Mouse (Mus musculus): ENCODE data around the gene Hagh. TPM values are rescaled to one million over a fixed set of nuclear protein-coding genes. Genes with fewer than 3 reads are reported as not detected.
A peak's percentile ranks its signal among the peaks of the same experiment; 100 is the strongest.

The Hagh gene
- total and polyA plus RNA-seq, 2 experiments, result 855 to 900 TPM

GRCm38 (mm10) chr17:24881738-24882440 is 41.9 kb downstream of the Hagh start:
- H3K27me3 ChIP-seq (ENCODE audit: control insufficient read depth, insufficient read depth, low read length), result no peaks in the 10 kb centered on the region
- peak overlapping the region; percentile 12 for H3K9ac ChIP-seq (ENCODE audit: low read depth, low read length)
- peaks cover 2% of the 10 kb centered on the region; the same call in 1 of the 2 replicates for H3K36me3 ChIP-seq (ENCODE audit: control insufficient read depth, insufficient read depth, low read length)
- WGBS, result 43% methylated on average over 7 of the region's 7 CpGs
- DNase-seq (ENCODE audit: extremely low read depth, low read depth, low spot score), result no peak
- H3K4me3 ChIP-seq (ENCODE audit: insufficient read depth, low read depth, low read length), result no peak overlapping the region
- TF ChIP-seq POLR2A (IDR thresholded peaks at IDR 0.05; ENCODE audit: extremely low read depth, insufficient read depth, low read length) (no peak), CTCF (IDR thresholded peaks at IDR 0.05; ENCODE audit: low read depth, low read length) (peak; percentile 70)
- peaks cover 37% of the 10 kb centered on the region for H3K4me1 ChIP-seq (ENCODE audit: control insufficient read depth, insufficient read depth, low read length)
- H3K79me2 ChIP-seq (ENCODE audit: control insufficient read depth, insufficient read depth, low read length), result peaks cover 42% of the 10 kb centered on the region
- peak overlapping the region; percentile 1 for H3K27ac ChIP-seq (replicated peaks; ENCODE audit: insufficient read depth, low read depth, low read length)

- H3K9ac ChIP-seq (ENCODE audit: low read depth, low read length), result no peak overlapping the region
- H3K27ac ChIP-seq (replicated peaks; ENCODE audit: insufficient read depth, low read depth, low read length), result no peak overlapping the region
- H3K4me1 ChIP-seq (ENCODE audit: control insufficient read depth, insufficient read depth, low read length), result peaks cover 49% of the 10 kb centered on the region
- TF ChIP-seq CTCF (IDR thresholded peaks at IDR 0.05; ENCODE audit: low read depth, low read length) (no peak), POLR2A (IDR thresholded peaks at IDR 0.05; ENCODE audit: extremely low read depth, insufficient read depth, low read length) (no peak)
- no peak for DNase-seq (ENCODE audit: extremely low read depth, low read depth, low spot score)
- H3K79me2 ChIP-seq (ENCODE audit: control insufficient read depth, insufficient read depth, low read length), result peaks cover 39% of the 10 kb centered on the region
- no peak overlapping the region for H3K4me3 ChIP-seq (ENCODE audit: insufficient read depth, low read depth, low read length)
- no peaks in the 10 kb centered on the region for H3K27me3 ChIP-seq (ENCODE audit: control insufficient read depth, insufficient read depth, low read length)
- whole genome bisulfite sequencing, result 88% methylated on average over 6 of the region's 6 CpGs
- H3K36me3 ChIP-seq (ENCODE audit: control insufficient read depth, insufficient read depth, low read length), result peaks cover 2% of the 10 kb centered on the region; the same call in 1 of the 2 replicates
These were observed 44.4 kb downstream of the Hagh start for GRCm38 (mm10) chr17:24884391-24884790.

GRCm38 (mm10) chr17:24885356-24886133 is 45.6 kb downstream of the Hagh start:
- Histone ChIP-seq H3K4me1 (ENCODE audit: control insufficient read depth, insufficient read depth, low read length) (peaks cover 38% of the 10 kb centered on the region), H3K79me2 (ENCODE audit: control insufficient read depth, insufficient read depth, low read length) (peaks cover 29% of the 10 kb centered on the region), H3K27ac (replicated peaks; ENCODE audit: insufficient read depth, low read depth, low read length) (no peak overlapping the region; the same call in 1 of the 2 replicates), H3K9ac (ENCODE audit: low read depth, low read length) (peak overlapping the region; percentile 72), H3K36me3 (ENCODE audit: control insufficient read depth, insufficient read depth, low read length) (peaks cover 2% of the 10 kb centered on the region; the same call in 1 of the 2 replicates), H3K4me3 (ENCODE audit: insufficient read depth, low read depth, low read length) (peak overlapping the region; percentile 66), H3K27me3 (ENCODE audit: control insufficient read depth, insufficient read depth, low read length) (no peaks in the 10 kb centered on the region)
- no peak for TF ChIP-seq CTCF (IDR thresholded peaks at IDR 0.05; ENCODE audit: low read depth, low read length)
- TF ChIP-seq POLR2A (IDR thresholded peaks at IDR 0.05; ENCODE audit: extremely low read depth, insufficient read depth, low read length), result no peak
- 16% methylated on average over 22 of the region's 22 CpGs for WGBS
- no peak for DNase-seq (ENCODE audit: extremely low read depth, low read depth, low spot score)

- DNase-seq (ENCODE audit: extremely low read depth, low read depth, low spot score), result peak; percentile 99
- H3K4me1 ChIP-seq (ENCODE audit: control insufficient read depth, insufficient read depth, low read length), result peaks cover 32% of the 10 kb centered on the region
- TF ChIP-seq POLR2A (IDR thresholded peaks at IDR 0.05; ENCODE audit: extremely low read depth, insufficient read depth, low read length) (peak; percentile 80), CTCF (IDR thresholded peaks at IDR 0.05; ENCODE audit: low read depth, low read length) (peak; percentile 19; the same call in 1 of the 2 replicates)
- peaks cover 23% of the 10 kb centered on the region; the same call in 1 of the 2 replicates for H3K79me2 ChIP-seq (ENCODE audit: control insufficient read depth, insufficient read depth, low read length)
- H3K9ac ChIP-seq (ENCODE audit: low read depth, low read length), result peak within 1 kb of the TSS; percentile 72
- peak within 1 kb of the TSS; percentile 66 for H3K4me3 ChIP-seq (ENCODE audit: insufficient read depth, low read depth, low read length)
- H3K27ac ChIP-seq (replicated peaks; ENCODE audit: insufficient read depth, low read depth, low read length), result peak within 1 kb of the TSS; percentile 36
- under 1% methylated on average over 69 of the region's 69 CpGs for WGBS
- no peaks in the 10 kb centered on the region; the same call in 1 of the 2 replicates for H3K36me3 ChIP-seq (ENCODE audit: control insufficient read depth, insufficient read depth, low read length)
- H3K27me3 ChIP-seq (ENCODE audit: control insufficient read depth, insufficient read depth, low read length), result no peaks in the 10 kb centered on the region
These were observed 46.4 kb downstream of the Hagh start, which contains the start of the genes Nubp2 and Spsb3 for GRCm38 (mm10) chr17:24886134-24886931. TSS of gene Nubp2 (minus strand) at chr17:24886349. TSS of gene Spsb3 (plus strand) at chr17:24886643.

- no peaks in the 10 kb centered on the region for H3K27me3 ChIP-seq (ENCODE audit: control insufficient read depth, insufficient read depth, low read length)
- no peak for DNase-seq (ENCODE audit: extremely low read depth, low read depth, low spot score)
- H3K79me2 ChIP-seq (ENCODE audit: control insufficient read depth, insufficient read depth, low read length), result peaks cover 17% of the 10 kb centered on the region; the same call in 1 of the 2 replicates
- H3K9ac ChIP-seq (ENCODE audit: low read depth, low read length), result peak overlapping the region; percentile 63
- no peaks in the 10 kb centered on the region; the same call in 1 of the 2 replicates for H3K36me3 ChIP-seq (ENCODE audit: control insufficient read depth, insufficient read depth, low read length)
- H3K4me3 ChIP-seq (ENCODE audit: insufficient read depth, low read depth, low read length), result peak overlapping the region; percentile 55
- peaks cover 27% of the 10 kb centered on the region for H3K4me1 ChIP-seq (ENCODE audit: control insufficient read depth, insufficient read depth, low read length)
- peak overlapping the region; percentile 36 for H3K27ac ChIP-seq (replicated peaks; ENCODE audit: insufficient read depth, low read depth, low read length)
- TF ChIP-seq CTCF (IDR thresholded peaks at IDR 0.05; ENCODE audit: low read depth, low read length) (no peak), POLR2A (IDR thresholded peaks at IDR 0.05; ENCODE audit: extremely low read depth, insufficient read depth, low read length) (no peak)
- under 1% methylated on average over 18 of the region's 18 CpGs for WGBS
These were observed 47.0 kb downstream of the Hagh start for GRCm38 (mm10) chr17:24886932-24887271.

Measured in liver, adult 2 months (tissue).